Mouse (Mus musculus) C2C12 (cell line): Measurements from ENCODE around the gene Gria3. TPM values are rescaled to one million over a fixed set of nuclear protein-coding genes. Genes with fewer than 3 reads are reported as not detected.

ENCODE experiments used
- H3K27me3 ChIP-seq: one replicate; pipeline ENCODE4 v1.6.1; 2011; ENCODE audit not compliant: control insufficient read depth, insufficient read depth, insufficient read length
- H3K36me3 ChIP-seq: one replicate; pipeline ENCODE4 v1.6.1; 2011; ENCODE audit not compliant: control insufficient read depth, insufficient read depth
- H3K4me3 ChIP-seq: one replicate; pipeline ENCODE4 v1.5.1; 2011; ENCODE audit warnings: mild to moderate bottlenecking, control low read depth; ENCODE audit not compliant: poor library complexity, insufficient read depth, severe bottlenecking
- H3K79me2 ChIP-seq: one replicate; pipeline ENCODE4 v1.6.1; 2011; ENCODE audit not compliant: control insufficient read depth, insufficient read depth
- H3K79me3 ChIP-seq: one replicate; pipeline ENCODE4 v1.6.1; 2011; ENCODE audit warnings: low read depth, control low read depth
- H3ac ChIP-seq: one replicate; pipeline ENCODE3; 2011; ENCODE audit warnings: low read depth; ENCODE audit not compliant: control insufficient read depth, insufficient read length
- CEBPB ChIP-seq: IDR thresholded peaks from one replicate; pipeline ENCODE4 v1.6.1; 2011; ENCODE audit warnings: low read depth, mild to moderate bottlenecking, control low read depth, moderate library complexity
- CTCF ChIP-seq: IDR thresholded peaks from one replicate; pipeline ENCODE4 v1.5.1; 2011; ENCODE audit not compliant: control insufficient read depth, insufficient read depth, insufficient read length
- FOSL1 ChIP-seq: IDR thresholded peaks from one replicate; pipeline ENCODE4 v1.8.0; 2011; ENCODE audit warnings: mild to moderate bottlenecking, low read length; ENCODE audit not compliant: poor library complexity, insufficient read depth, severe bottlenecking
- MAX ChIP-seq: IDR thresholded peaks from one replicate; pipeline ENCODE4 v1.6.1; 2011; ENCODE audit warnings: mild to moderate bottlenecking, control low read depth
- MYOD1 ChIP-seq: IDR thresholded peaks from one replicate; pipeline ENCODE4 v1.6.1; 2011; ENCODE audit warnings: low read depth; ENCODE audit not compliant: control insufficient read depth, insufficient read length
- MYOG ChIP-seq: IDR thresholded peaks from one replicate; pipeline ENCODE4 v1.6.1; 2011; ENCODE audit not compliant: control insufficient read depth, insufficient read length; ENCODE audit errors: extremely low read depth
- USF1 ChIP-seq: IDR thresholded peaks from one replicate; pipeline ENCODE4 v1.6.1; 2011; ENCODE audit warnings: low read depth, mild to moderate bottlenecking, control low read depth, moderate library complexity
- polyA plus RNA-seq: library from polyadenylated mRNA; unstranded; fragments of >200 nt; fragmentation: generic; extraction: Trizol; gene quantifications from one replicate; pipeline ENCODE4 v1.2.1, GENCODE M21; 2012; ENCODE audit warnings: missing spikeins

The Gria3 gene
- polyA plus RNA-seq, 1 experiment, result not detected

DNA sequence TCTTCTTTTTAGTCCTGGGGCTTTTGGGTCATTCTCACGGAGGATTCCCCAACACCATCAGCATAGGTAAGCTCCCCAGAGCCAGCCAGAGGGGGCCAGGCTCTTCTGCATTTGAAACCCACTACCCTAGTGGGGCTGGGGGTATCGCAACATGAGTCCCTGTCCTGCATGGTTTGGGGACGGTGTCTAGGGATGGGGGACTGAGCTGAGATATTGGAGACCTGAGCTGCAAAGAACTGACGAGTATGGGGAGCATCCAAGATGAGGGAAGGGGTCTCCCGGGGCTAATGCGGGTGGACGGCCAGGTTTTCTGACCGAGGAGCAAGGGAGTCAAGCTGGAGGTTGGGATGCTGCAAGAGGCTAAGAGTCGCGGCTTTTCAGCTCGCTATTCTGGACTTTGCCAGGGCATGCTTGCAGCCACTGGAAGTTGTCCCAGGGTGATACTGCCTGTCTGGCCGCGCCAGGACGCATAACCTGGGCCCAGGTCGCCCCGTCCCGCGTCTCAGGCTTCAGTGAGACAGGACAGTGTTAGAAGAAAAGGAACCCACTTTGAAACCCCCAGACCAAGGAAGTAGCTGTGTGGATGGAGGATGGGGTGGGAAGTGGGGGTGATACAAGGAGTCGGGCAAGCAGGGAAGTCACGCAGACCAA is 1.1 kb downstream of the Gria3 start:
- no peak overlapping the region for H3ac ChIP-seq
- H3K36me3 ChIP-seq, result no peaks in the 10 kb centered on the region
- no peaks in the 10 kb centered on the region for H3K79me2 ChIP-seq
- no peak for TF ChIP-seq USF1
- TF ChIP-seq MYOG, result no peak
- no peak for TF ChIP-seq FOSL1
- no peak for TF ChIP-seq CTCF
- TF ChIP-seq CEBPB, result no peak
- TF ChIP-seq MAX, result no peak
- TF ChIP-seq MYOD1, result no peak
- no peak overlapping the region for H3K4me3 ChIP-seq
- H3K27me3 ChIP-seq, result no peaks in the 10 kb centered on the region
- no peaks in the 10 kb centered on the region for H3K79me3 ChIP-seq

DNA sequence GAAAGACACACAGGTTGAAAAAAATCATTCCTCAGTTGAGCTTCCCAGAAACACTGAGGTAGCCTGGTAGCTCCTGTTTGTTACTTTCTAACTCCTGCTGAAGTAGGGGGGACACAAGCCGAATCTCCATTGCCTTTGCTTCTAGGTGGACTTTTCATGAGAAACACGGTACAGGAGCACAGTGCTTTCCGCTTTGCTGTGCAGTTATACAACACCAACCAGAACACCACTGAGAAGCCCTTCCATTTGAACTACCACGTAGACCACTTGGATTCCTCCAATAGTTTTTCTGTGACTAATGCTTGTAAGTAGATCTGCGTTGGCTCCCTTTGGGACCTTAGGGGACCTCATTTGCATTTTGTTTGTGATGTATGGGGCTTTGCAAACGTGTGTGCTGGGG is 2.0 kb downstream of the Gria3 start:
- Histone ChIP-seq H3K79me2 (no peaks in the 10 kb centered on the region), H3ac (no peak overlapping the region), H3K27me3 (no peaks in the 10 kb centered on the region), H3K36me3 (no peaks in the 10 kb centered on the region), H3K4me3 (no peak overlapping the region), H3K79me3 (no peaks in the 10 kb centered on the region)
- TF ChIP-seq MYOG, result no peak
- no peak for TF ChIP-seq MYOD1
- TF ChIP-seq USF1, result no peak
- TF ChIP-seq FOSL1, result no peak
- no peak for TF ChIP-seq MAX
- TF ChIP-seq CTCF, result no peak
- TF ChIP-seq CEBPB, result no peak

DNA sequence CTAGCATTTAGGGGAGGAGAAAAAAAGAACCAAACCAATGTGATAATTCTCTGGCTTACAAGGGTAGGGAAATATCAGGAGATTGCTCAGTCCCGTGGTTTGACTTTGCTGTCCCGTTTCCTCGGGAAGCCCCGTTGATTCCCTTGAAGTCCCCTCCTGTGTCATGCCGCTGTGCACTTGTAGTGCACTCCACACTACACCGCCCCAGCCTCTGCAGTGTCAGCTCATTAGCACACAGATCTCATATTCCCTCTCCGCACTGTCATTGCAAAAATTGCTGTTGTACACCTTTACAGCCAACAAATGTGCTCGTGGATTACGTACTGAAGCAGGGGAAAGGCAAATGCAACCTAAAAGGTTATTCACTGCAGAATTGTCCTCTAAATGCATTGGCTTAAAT is 5.6 kb downstream of the Gria3 start:
- no peak overlapping the region for H3ac ChIP-seq
- TF ChIP-seq USF1 (no peak), MYOD1 (no peak), MYOG (no peak), MAX (no peak), CEBPB (no peak)
- H3K27me3 ChIP-seq, result no peaks in the 10 kb centered on the region
- H3K4me3 ChIP-seq, result no peak overlapping the region
- H3K36me3 ChIP-seq, result no peaks in the 10 kb centered on the region
- H3K79me2 ChIP-seq, result no peaks in the 10 kb centered on the region
- H3K79me3 ChIP-seq, result no peaks in the 10 kb centered on the region

DNA sequence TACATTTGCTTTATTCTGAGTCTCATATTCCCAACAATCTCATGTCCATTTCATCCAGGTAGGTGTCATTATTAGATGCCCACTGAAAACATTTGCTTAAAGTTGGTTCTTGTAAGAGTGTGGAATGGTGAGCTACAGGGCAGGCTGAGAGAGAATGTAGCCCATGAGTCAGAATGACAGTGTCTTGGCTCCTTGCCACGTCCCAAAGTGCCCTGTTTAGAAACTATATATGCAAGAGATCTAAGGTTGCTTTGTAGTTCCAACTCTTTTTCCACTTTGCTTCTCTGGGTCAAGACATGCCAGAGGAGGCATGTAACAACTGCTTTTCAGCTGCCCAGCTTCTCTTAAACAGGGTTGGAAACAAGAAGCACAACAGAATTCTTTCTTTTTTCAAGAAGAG is 9.1 kb downstream of the Gria3 start:
- TF ChIP-seq CTCF (no peak), MYOD1 (no peak), MAX (no peak), USF1 (no peak), MYOG (no peak), FOSL1 (no peak), CEBPB (no peak)
- H3K36me3 ChIP-seq, result no peaks in the 10 kb centered on the region
- H3K27me3 ChIP-seq, result no peaks in the 10 kb centered on the region
- H3K79me3 ChIP-seq, result no peaks in the 10 kb centered on the region
- no peak overlapping the region for H3ac ChIP-seq
- H3K79me2 ChIP-seq, result no peaks in the 10 kb centered on the region
- H3K4me3 ChIP-seq, result no peak overlapping the region

DNA sequence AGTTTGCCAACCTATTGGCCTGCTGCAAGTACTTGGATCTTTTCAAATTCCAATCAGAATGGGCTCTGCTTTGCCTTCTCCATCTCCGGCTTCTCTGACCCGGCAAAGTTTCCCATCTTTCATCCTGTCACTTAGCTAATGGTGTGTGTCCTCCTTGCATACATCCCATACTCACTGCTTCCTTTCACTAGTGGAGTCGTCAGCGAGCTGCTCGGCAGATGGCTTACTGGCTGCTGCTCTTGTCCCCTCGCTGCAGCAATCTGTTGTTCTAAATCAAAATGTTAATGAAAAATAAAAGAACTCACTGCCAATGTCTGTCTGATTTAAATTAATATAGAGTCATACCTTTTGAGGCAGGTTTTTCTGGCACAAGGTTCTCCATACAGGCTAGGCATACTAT is 25.0 kb downstream of the Gria3 start:
- no peaks in the 10 kb centered on the region for H3K79me3 ChIP-seq
- H3K4me3 ChIP-seq, result no peak overlapping the region
- no peaks in the 10 kb centered on the region for H3K36me3 ChIP-seq
- H3K27me3 ChIP-seq, result no peaks in the 10 kb centered on the region
- H3K79me2 ChIP-seq, result no peaks in the 10 kb centered on the region
- H3ac ChIP-seq, result no peak overlapping the region
- no peak for TF ChIP-seq CEBPB
- TF ChIP-seq CTCF, result no peak
- TF ChIP-seq USF1, result no peak
- no peak for TF ChIP-seq MYOG
- TF ChIP-seq FOSL1, result no peak
- no peak for TF ChIP-seq MAX
- no peak for TF ChIP-seq MYOD1

DNA sequence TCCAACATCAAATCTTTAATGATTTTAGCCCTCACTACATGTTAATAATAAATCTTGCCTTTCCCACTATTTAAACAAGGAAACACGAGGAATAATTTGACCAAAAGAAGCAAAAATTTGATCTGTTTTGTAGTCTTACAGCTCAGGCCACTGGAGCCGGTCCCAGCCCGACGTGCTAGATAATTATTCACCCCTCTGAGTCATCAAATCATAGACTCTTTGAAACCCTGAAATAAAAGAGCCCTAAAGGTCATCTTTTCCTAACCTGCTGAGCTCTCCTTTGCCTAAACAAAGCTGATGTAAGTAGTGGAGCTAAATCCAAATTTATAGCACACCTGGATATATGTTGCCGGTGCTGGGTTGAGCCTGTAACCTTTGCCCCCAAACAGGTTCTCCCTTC is 27.4 kb downstream of the Gria3 start:
- H3K36me3 ChIP-seq, result no peaks in the 10 kb centered on the region
- H3K79me3 ChIP-seq, result no peaks in the 10 kb centered on the region
- H3K4me3 ChIP-seq, result no peak overlapping the region
- H3K79me2 ChIP-seq, result no peaks in the 10 kb centered on the region
- no peaks in the 10 kb centered on the region for H3K27me3 ChIP-seq
- no peak for TF ChIP-seq FOSL1
- no peak overlapping the region for H3ac ChIP-seq
